Mouse (Mus musculus) intestine, embryonic 16.5 days (tissue): ENCODE data around the gene Fam89a. TPM values are rescaled to one million over a fixed set of nuclear protein-coding genes. Genes with fewer than 3 reads are reported as not detected.

ENCODE experiments used
- ATAC-seq: fragments of 200-750 bp; cut with Nextera tagmentation; 2 replicates; pipeline ENCODE4 v1.8.0; 2017; ENCODE audit warnings: moderate TSS enrichment, moderate library complexity
- H3K27ac ChIP-seq: fragments of 300-500 bp; sonication (generic); 2 replicates; pipeline ENCODE4 v1.5.1; 2014; ENCODE audit warnings: mild to moderate bottlenecking, low read length
- H3K27me3 ChIP-seq: fragments of 300-500 bp; sonication (generic); replicated peaks from 2 replicates; pipeline ENCODE4 v1.6.1; 2014; ENCODE audit warnings: low read length, control low read depth, mixed read lengths; ENCODE audit not compliant: control insufficient read depth, insufficient read depth
- H3K36me3 ChIP-seq: fragments of 300-500 bp; sonication (generic); 2 replicates; pipeline ENCODE4 v1.6.1; 2014; ENCODE audit warnings: low read length, control low read depth; ENCODE audit not compliant: control insufficient read depth, insufficient read depth
- H3K4me1 ChIP-seq: fragments of 300-500 bp; sonication (generic); 2 replicates; pipeline ENCODE4 v1.6.1; 2014; ENCODE audit warnings: low read length, control low read depth, mixed read lengths; ENCODE audit not compliant: control insufficient read depth, insufficient read depth
- H3K4me2 ChIP-seq: fragments of 300-500 bp; sonication (generic); 2 replicates; pipeline ENCODE4 v1.6.1; 2014; ENCODE audit warnings: low read depth, low read length, control low read depth
- H3K4me3 ChIP-seq: fragments of 300-500 bp; sonication (generic); 2 replicates; pipeline ENCODE4 v1.5.1; 2014; ENCODE audit warnings: mild to moderate bottlenecking, low read length
- H3K9ac ChIP-seq: fragments of 300-500 bp; sonication (generic); 2 replicates; pipeline ENCODE4 v1.6.1; 2014; ENCODE audit warnings: low read depth, low read length
- H3K9me3 ChIP-seq: fragments of 300-500 bp; sonication (generic); 2 replicates; pipeline ENCODE4 v1.6.1; 2016; ENCODE audit warnings: low read length, control low read depth; ENCODE audit not compliant: control insufficient read depth
- WGBS: fragments of 180-500 bp; shearing (Covaris S2); extraction: QIAGEN DNeasy Blood & Tissue Kit; methylation state at CpG from one replicate; pipeline ENCODE4 v1.1.7; 2014; 5-methylcytosine and 5-hydroxymethylcytosine counted together
- polyA plus RNA-seq: library from polyadenylated mRNA; unstranded; fragments of >200 nt; fragmentation: Nextera tagmentation; extraction: Ambion mirVana; gene quantifications from 2 replicates; pipeline ENCODE4 v1.2.1, GENCODE M21; 2015

The Fam89a gene
- polyA plus RNA-seq: 2.8 and 2.9 TPM in 2 replicates

DNA sequence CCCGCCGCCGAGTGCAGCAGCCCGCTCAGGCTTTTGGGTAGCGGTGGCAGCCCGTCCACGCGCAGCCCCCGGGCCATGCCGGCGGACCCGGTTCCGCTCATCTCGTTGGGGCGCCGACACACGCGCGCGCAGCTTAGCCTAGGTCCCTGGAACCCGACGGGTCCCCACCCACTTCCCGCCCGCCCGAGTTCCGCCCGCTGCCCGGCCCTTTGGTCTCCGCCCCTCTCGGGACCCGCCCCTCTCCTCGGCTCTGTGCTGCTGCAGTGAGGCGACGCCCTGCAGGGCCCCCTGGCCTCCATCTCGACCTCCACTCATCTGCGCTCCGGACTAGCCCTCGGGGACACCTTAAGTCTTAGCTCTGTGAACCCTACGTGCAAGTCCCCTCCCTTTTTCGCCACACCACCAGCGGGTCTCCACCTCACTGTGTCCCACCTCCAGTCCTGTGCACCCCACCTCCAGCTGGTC is at the start of gene Fam89a:
Fam89a (minus strand) TSS at position 124 of the 465 bp plus-strand sequence.
- Histone ChIP-seq H3K4me3 (peak within 1 kb of the TSS; percentile 67), H3K9ac (peak within 1 kb of the TSS; percentile 59), H3K4me1 (peaks cover 26% of the 10 kb centered on the region), H3K27ac (no peak within 1 kb of the TSS), H3K9me3 (no peaks in the 10 kb centered on the region), H3K4me2 (peak within 1 kb of the TSS; percentile 97), H3K27me3 (peaks cover 17% of the 10 kb centered on the region), H3K36me3 (no peaks in the 10 kb centered on the region)
- ATAC-seq: peak; percentile 88
- 1% methylated on average over 36 of the region's 41 CpGs for WGBS

DNA sequence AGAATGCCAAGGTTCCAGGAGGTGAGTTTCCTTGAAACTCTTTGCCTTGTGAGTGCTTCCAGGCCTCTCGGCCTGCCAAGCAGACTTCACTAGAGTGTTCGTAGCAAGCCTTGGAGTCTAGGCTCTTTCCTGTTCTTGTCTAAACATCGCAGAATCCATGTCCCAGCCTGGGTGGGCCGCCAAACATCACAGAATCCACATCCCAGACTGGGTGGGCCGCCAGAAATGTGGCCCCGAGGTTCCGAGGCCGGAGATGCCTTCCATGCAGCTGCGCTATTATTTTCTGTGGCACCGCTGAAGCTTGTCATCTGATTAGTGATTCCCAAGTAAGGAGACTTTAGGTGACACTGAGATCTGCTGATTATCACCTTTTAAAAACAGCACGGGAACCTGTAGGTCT is 48.9 kb upstream of the Fam89a start:
- Histone ChIP-seq H3K36me3 (no peaks in the 10 kb centered on the region), H3K27me3 (peaks cover 5% of the 10 kb centered on the region), H3K4me3 (no peak overlapping the region), H3K27ac (no peak overlapping the region), H3K9me3 (no peaks in the 10 kb centered on the region), H3K4me1 (no peaks in the 10 kb centered on the region), H3K4me2 (no peak overlapping the region), H3K9ac (no peak overlapping the region)
- 20% methylated on average over 11 of the region's 11 CpGs for WGBS
- no peak for ATAC-seq

DNA sequence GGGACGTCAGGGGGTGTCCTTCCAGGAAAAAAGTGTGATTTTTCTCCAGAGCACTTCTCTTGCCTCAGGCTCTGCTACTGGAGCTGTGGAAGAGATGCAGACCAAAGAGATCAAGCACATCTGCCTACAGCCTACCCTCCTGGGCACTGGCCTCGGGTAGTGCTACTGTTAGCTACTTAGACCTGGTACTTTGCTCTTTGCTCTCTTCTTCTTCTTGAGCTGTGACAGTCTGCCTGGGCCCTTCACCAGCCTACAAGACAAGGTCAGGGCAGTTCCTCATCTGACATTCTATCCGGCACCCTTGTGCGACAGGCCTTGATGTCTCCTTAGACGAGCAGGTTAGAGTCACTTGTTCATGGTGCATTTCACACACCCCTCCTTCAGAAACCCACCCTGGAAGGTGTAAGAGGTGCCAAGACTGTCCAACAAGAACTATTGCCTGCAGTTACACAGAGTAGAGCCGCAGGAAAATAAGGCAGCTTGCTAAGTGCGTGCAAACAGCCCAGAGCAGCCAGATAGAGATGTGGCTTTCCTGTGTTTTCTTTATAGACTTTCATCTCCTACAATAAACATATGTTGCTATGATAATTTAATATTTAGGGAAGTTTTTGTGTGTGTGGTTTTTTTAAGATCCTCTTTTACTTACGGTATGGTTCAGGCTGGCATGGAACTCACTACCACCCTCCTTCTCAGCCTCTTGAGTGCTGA is 44.3 kb upstream of the Fam89a start:
- peaks cover 50% of the 10 kb centered on the region for H3K27me3 ChIP-seq
- 75% methylated on average over 8 of the region's 8 CpGs for WGBS
- H3K4me1 ChIP-seq: peaks cover 29% of the 10 kb centered on the region
- H3K9me3 ChIP-seq: no peaks in the 10 kb centered on the region
- no peaks in the 10 kb centered on the region for H3K36me3 ChIP-seq
- H3K4me2 ChIP-seq: no peak overlapping the region
- ATAC-seq: no peak
- H3K27ac ChIP-seq: no peak overlapping the region
- H3K9ac ChIP-seq: no peak overlapping the region
- H3K4me3 ChIP-seq: peak overlapping the region; percentile 2; the same call in 1 of the 2 replicates

DNA sequence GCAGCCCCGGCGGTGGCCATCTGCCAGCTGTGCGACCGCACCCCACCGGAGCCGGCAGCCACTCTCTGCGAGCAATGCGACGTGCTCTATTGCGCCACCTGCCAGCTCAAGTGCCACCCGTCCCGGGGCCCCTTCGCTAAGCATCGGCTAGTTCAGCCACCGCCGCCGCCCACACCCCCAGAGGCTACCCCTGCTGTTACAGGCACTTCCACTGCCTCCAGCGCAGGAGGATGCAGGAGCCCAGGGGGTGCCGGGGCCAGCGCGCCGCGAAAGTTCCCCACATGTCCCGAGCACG is 42.8 kb upstream of the Fam89a start:
- Histone ChIP-seq H3K4me1 (peaks cover 29% of the 10 kb centered on the region), H3K4me3 (peak overlapping the region; percentile 62), H3K27me3 (peaks cover 54% of the 10 kb centered on the region), H3K36me3 (no peaks in the 10 kb centered on the region), H3K27ac (no peak overlapping the region), H3K4me2 (peak overlapping the region; percentile 100), H3K9me3 (no peaks in the 10 kb centered on the region), H3K9ac (no peak overlapping the region)
- WGBS: 0% methylated on average over 25 of the region's 25 CpGs
- peak; percentile 36 for ATAC-seq

DNA sequence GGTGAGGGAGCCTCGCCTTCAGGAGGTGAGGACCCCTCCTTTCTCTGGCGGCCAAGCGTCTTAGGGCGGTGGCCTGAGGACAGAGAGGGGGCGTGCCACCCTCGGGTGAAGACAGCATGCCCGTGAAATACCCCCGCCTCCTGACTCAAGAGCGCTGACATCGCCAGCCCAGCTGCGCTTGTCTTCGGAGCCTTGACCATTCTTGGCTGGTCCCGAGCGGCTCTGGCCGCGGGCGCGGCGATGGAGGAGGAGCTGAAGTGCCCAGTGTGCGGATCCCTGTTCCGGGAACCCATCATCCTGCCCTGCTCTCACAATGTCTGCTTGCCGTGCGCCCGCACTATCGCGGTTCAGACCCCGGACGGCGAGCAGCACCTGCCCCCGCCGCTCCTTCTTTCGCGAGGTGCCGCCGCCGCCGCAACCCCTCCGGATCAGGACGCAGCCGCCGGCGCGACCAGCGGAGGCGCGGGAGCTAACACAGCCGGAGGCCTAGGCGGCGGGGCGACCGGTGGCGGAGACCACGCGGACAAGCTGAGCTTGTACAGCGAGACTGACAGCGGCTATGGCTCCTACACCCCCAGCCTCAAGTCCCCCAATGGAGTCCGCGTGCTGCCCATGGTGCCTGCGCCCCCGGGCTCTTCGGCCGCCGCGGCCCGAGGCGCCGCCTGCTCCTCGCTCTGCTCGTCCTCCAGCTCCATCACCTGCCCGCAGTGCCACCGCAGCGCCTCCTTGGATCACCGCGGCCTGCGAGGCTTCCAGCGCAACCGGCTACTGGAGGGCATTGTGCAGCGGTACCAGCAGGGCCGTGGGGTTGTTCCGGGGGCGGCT is 42.2 kb upstream of the Fam89a start:
- ATAC-seq: peak; percentile 14
- Histone ChIP-seq H3K4me1 (peaks cover 29% of the 10 kb centered on the region), H3K4me3 (peak overlapping the region; percentile 62), H3K27me3 (peaks cover 54% of the 10 kb centered on the region), H3K9me3 (no peaks in the 10 kb centered on the region), H3K4me2 (peak overlapping the region; percentile 100), H3K36me3 (no peaks in the 10 kb centered on the region), H3K27ac (no peak overlapping the region), H3K9ac (peak overlapping the region; percentile 13; the same call in 1 of the 2 replicates)
- under 1% methylated on average over 80 of the region's 81 CpGs for WGBS

DNA sequence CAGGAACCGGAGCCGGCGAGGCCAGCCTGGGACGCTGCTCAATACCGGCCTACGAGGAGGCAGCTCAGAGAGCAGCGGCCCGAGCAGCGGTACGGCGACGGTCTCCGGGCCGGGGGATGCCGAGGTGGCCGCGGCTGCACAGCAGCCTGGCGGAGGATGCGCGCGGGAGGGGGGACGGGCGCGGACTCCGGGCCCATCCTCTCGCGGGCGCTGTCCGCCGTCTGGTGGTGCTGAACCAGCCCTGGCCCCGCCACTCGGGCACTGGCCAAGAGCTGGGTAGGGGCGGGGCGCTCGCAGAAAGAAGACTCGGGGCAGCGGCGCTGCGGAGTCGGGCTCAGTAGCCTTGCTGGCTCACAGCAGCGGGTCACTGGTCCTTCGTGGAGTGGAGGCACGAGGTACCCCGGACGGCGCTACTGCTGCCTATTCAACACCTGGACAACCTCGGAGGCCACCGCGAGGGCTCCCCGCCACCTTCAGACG is 41.6 kb upstream of the Fam89a start:
- Histone ChIP-seq H3K4me3 (peak overlapping the region; percentile 62), H3K9ac (peak overlapping the region; percentile 45; the same call in 1 of the 2 replicates), H3K4me2 (peak overlapping the region; percentile 100), H3K27me3 (peaks cover 54% of the 10 kb centered on the region), H3K9me3 (no peaks in the 10 kb centered on the region), H3K27ac (no peak overlapping the region; the same call in 1 of the 2 replicates), H3K36me3 (no peaks in the 10 kb centered on the region), H3K4me1 (peaks cover 29% of the 10 kb centered on the region)
- WGBS: 2% methylated on average over 46 of the region's 51 CpGs
- peak; percentile 89 for ATAC-seq

DNA sequence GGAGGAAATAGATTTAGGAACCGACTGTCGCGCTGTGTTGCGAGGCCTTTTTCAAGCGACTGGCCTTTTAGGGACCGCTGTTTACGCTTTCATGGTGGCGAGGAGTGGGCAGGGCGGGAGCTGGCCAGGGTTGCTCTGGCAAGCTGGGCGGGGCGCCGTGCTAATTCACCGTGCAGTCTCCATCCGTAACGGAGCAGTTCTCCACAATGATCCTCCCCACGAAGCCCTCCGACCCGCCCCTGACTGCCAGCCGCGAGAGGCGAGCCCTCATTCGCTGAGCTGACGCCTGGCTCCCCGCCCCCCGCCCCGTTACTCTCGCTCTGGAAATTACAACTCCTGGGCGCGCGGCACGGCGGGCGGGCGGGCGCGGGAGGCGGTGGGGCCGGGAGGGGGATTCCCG is 41.1 kb upstream of the Fam89a start, which contains the start of gene Trim67:
Trim67 (plus strand) TSS at position 385 of the 400 bp plus-strand sequence.
- H3K36me3 ChIP-seq: no peaks in the 10 kb centered on the region
- peak within 1 kb of the TSS; percentile 100 for H3K4me2 ChIP-seq
- peaks cover 29% of the 10 kb centered on the region for H3K4me1 ChIP-seq
- WGBS: under 1% methylated on average over 38 of the region's 39 CpGs
- peak within 1 kb of the TSS; percentile 62 for H3K4me3 ChIP-seq
- H3K9ac ChIP-seq: peak within 1 kb of the TSS; percentile 45
- H3K27me3 ChIP-seq: peaks cover 54% of the 10 kb centered on the region
- H3K9me3 ChIP-seq: no peaks in the 10 kb centered on the region
- ATAC-seq: peak; percentile 78
- peak within 1 kb of the TSS; percentile 37 for H3K27ac ChIP-seq

DNA sequence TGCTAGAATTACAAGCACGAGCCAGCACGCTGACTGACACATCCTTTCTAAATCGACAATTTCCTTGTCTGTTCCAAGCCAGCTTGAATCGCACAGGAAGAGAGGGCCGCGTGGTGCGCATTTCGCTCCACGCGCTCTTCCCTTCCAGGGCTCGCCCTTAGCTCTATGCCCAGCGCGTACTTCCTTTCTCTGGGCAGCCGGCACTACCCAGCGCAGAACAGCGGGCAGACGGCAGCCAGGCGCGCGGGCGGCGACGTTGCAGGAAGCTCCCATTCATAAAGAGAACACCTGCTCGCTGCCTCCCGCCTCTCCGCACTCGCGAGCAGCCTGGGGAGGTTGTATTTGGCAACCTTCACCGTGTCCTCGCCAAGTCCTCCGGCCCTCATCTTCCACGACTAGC is 40.6 kb upstream of the Fam89a start:
- WGBS: under 1% methylated on average over 32 of the region's 32 CpGs
- ATAC-seq: peak; percentile 38; the same call in 1 of the 2 replicates

DNA sequence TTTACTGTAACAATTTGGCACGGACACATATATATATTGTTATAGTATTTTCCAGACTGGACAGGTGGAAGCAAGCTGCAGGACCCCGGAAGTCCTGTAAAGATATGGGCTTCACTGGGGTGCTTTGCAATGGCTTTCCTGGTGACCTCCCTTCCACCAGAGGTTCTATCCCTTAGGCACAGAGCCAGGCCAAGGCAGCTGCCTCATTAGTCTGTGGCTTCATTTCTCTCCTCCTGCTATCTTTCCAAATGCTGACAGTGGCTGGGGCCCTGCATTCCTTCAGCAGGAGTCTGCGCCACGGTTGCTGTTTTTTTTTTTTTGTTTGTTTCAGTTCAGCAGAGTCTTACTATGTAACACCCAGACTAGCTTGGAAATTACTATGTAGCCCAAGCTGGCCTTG is 40.1 kb upstream of the Fam89a start:
- Histone ChIP-seq H3K4me1 (peaks cover 29% of the 10 kb centered on the region), H3K9me3 (no peaks in the 10 kb centered on the region), H3K36me3 (no peaks in the 10 kb centered on the region), H3K4me2 (peak overlapping the region; percentile 100), H3K4me3 (peak overlapping the region; percentile 62; the same call in 1 of the 2 replicates), H3K9ac (peak overlapping the region; percentile 32; the same call in 1 of the 2 replicates), H3K27me3 (peaks cover 54% of the 10 kb centered on the region), H3K27ac (no peak overlapping the region; the same call in 1 of the 2 replicates)
- 41% methylated on average over 4 of the region's 4 CpGs for WGBS
- no peak for ATAC-seq

More for the DNA sequence above, 40.6 kb upstream of the Fam89a start:
- H3K27me3 ChIP-seq: peaks cover 54% of the 10 kb centered on the region
- peak overlapping the region; percentile 100 for H3K4me2 ChIP-seq
- peak overlapping the region; percentile 37 for H3K27ac ChIP-seq
- H3K9ac ChIP-seq: peak overlapping the region; percentile 45; the same call in 1 of the 2 replicates
- no peaks in the 10 kb centered on the region for H3K36me3 ChIP-seq
- H3K4me1 ChIP-seq: peaks cover 29% of the 10 kb centered on the region
- H3K9me3 ChIP-seq: no peaks in the 10 kb centered on the region
- peak overlapping the region; percentile 62 for H3K4me3 ChIP-seq
